ENCODE assay signal across 30 mouse cellular contexts in genomic region chr6:108544917-108545316, GRCm38 (mm10).
"Had no signal": no experiment of that assay in that cellular context is flagged by ENCODE, and none has a peak within 500 bp of the region (broad histone marks: within the 10 kb centered on the region; RNA-seq: fewer than 3 reads in every experiment).

No protein-coding gene starts in this region.

- H3K4me1 ChIP-seq: limb, embryonic 10.5 days; limb, embryonic 12.5 days; limb, embryonic 13.5 days; limb, embryonic 15.5 days; liver, embryonic 12.5 days; liver, embryonic 13.5 days; lung, embryonic 15.5 days; midbrain, embryonic 12.5 days; midbrain, embryonic 13.5 days; midbrain, embryonic 15.5 days; neural tube, embryonic 12.5 days had no signal

- H3K4me2 ChIP-seq: limb, embryonic 12.5 days; limb, embryonic 13.5 days; limb, embryonic 15.5 days; liver, embryonic 11.5 days; liver, embryonic 12.5 days; liver, embryonic 13.5 days; liver, embryonic 15.5 days; lung, embryonic 14.5 days; lung, embryonic 15.5 days; midbrain, embryonic 11.5 days; midbrain, embryonic 12.5 days; midbrain, embryonic 13.5 days; midbrain, embryonic 15.5 days; neural tube, embryonic 12.5 days had no signal

- H3K9me3 ChIP-seq: limb, embryonic 10.5 days; limb, embryonic 12.5 days; limb, embryonic 13.5 days; limb, embryonic 15.5 days; liver, embryonic 12.5 days; liver, embryonic 13.5 days; liver, embryonic 15.5 days; lung, embryonic 15.5 days; megakaryocyte, embryonic 14.5 days; midbrain, embryonic 10.5 days; midbrain, embryonic 12.5 days; midbrain, embryonic 13.5 days; midbrain, embryonic 15.5 days; neural tube, embryonic 12.5 days had no signal

- H3K27ac ChIP-seq: limb, embryonic 10.5 days; limb, embryonic 12.5 days; limb, embryonic 13.5 days; limb, embryonic 15.5 days; liver, embryonic 12.5 days; liver, embryonic 13.5 days; liver, embryonic 14.5 days; liver, embryonic 15.5 days; lung, embryonic 15.5 days; macrophage; midbrain, embryonic 10.5 days; midbrain, embryonic 12.5 days; midbrain, embryonic 13.5 days; midbrain, embryonic 15.5 days; neural tube, embryonic 12.5 days had no signal

- H3K4me3 ChIP-seq: limb, embryonic 10.5 days; limb, embryonic 12.5 days; limb, embryonic 13.5 days; limb, embryonic 15.5 days; liver, embryonic 12.5 days; liver, embryonic 13.5 days; liver, embryonic 15.5 days; lung, embryonic 15.5 days; midbrain, embryonic 10.5 days; midbrain, embryonic 12.5 days; midbrain, embryonic 13.5 days; midbrain, embryonic 15.5 days; myocyte; neural tube, embryonic 12.5 days had no signal

- H3K9ac ChIP-seq: limb, embryonic 12.5 days; limb, embryonic 13.5 days; limb, embryonic 15.5 days; liver, embryonic 12.5 days; liver, embryonic 13.5 days; liver, embryonic 14.5 days; liver, embryonic 15.5 days; liver, postnatal 0 days; lung, embryonic 14.5 days; lung, embryonic 15.5 days; midbrain, embryonic 12.5 days; midbrain, embryonic 13.5 days; midbrain, embryonic 15.5 days; neural tube, embryonic 12.5 days had no signal

- H3K36me3 ChIP-seq: limb, embryonic 10.5 days; limb, embryonic 12.5 days; limb, embryonic 13.5 days; limb, embryonic 15.5 days; liver, embryonic 12.5 days; liver, embryonic 13.5 days; liver, embryonic 15.5 days; lung, embryonic 15.5 days; midbrain, embryonic 10.5 days; midbrain, embryonic 12.5 days; midbrain, embryonic 13.5 days; midbrain, embryonic 15.5 days; neural tube, embryonic 12.5 days had no signal

- H3K27me3 ChIP-seq: limb, embryonic 12.5 days; limb, embryonic 13.5 days; limb, embryonic 15.5 days; liver, embryonic 12.5 days; liver, embryonic 13.5 days; liver, embryonic 15.5 days; lung, embryonic 15.5 days; midbrain, embryonic 12.5 days; midbrain, embryonic 13.5 days; midbrain, embryonic 15.5 days; neural tube, embryonic 12.5 days had no signal

- DNase-seq: left cerebral cortex, postnatal 4 days; liver; liver, embryonic 13.5 days; liver, postnatal 0 days; lung, adult 18-20 months; lung, adult 2 months; lung, embryonic 14.5 days; lung, postnatal 10 days; lung, postnatal 14 days; lung, postnatal 36 days; lung, postnatal 4 days; midbrain, embryonic 14.5 days had no signal
